20 mouse cellular contexts compared by ENCODE assay signal in genomic region chr3:91263540-91263939, GRCm38 (mm10).
DNase-seq lines count a peak whose midpoint lies in the region; ATAC-seq lines count a peak whose summit lies in the region.
"Had no signal": no experiment of that assay in that cellular context is flagged by ENCODE, and none has a peak within 500 bp of the region (broad histone marks: within the 10 kb centered on the region; RNA-seq: fewer than 3 reads in every experiment).

No protein-coding gene starts in this region.

- peak; percentile 73 for ATAC-seq in forebrain, embryonic 11.5 days (replicated peaks; ENCODE audit: low FRiP score)
- peak; percentile 92 for ATAC-seq in forebrain, embryonic 14.5 days
- peak; percentile 92 for ATAC-seq in hindbrain, embryonic 15.5 days (ENCODE audit: low FRiP score, low read depth)
- ATAC-seq in midbrain, embryonic 16.5 days = peak; percentile 87
- ATAC-seq in activated CD4-positive, CD25-positive, alpha-beta regulatory T cell, adult 4 months = no peak
- no peak for ATAC-seq in cerebellum, adult (ENCODE audit: insufficient number of reproducible peaks, low FRiP score, low TSS enrichment)
- ATAC-seq: intestine, embryonic 15.5 days; Patski had no signal

- no peaks in the 10 kb centered on the region for H3K9me3 ChIP-seq in forebrain, embryonic 11.5 days (ENCODE audit: control insufficient read depth, low read length)
- H3K9me3 ChIP-seq in forebrain, embryonic 10.5 days = 0 out of 2 replicates have a peak, but pooled peaks cover 2% of the 10 kb centered on the region
- H3K9me3 ChIP-seq in forebrain, embryonic 14.5 days (replicated peaks; ENCODE audit: control insufficient read depth, low read length) = no peaks in the 10 kb centered on the region
- no peaks in the 10 kb centered on the region for H3K9me3 ChIP-seq in hindbrain, embryonic 15.5 days
- H3K9me3 ChIP-seq in midbrain, embryonic 16.5 days (replicated peaks; ENCODE audit: control insufficient read depth, low read length, poor library complexity, severe bottlenecking) = no peaks in the 10 kb centered on the region
- H3K9me3 ChIP-seq: intestine, embryonic 15.5 days; limb, embryonic 15.5 days; liver, embryonic 15.5 days; stomach, embryonic 15.5 days had no signal

- no peak overlapping the region for H3K4me3 ChIP-seq in forebrain, embryonic 11.5 days (ENCODE audit: low read depth, low read length)
- H3K4me3 ChIP-seq in forebrain, embryonic 10.5 days = no peak overlapping the region
- H3K4me3 ChIP-seq in forebrain, embryonic 14.5 days (ENCODE audit: low read depth, low read length) = no peak overlapping the region
- H3K4me3 ChIP-seq in hindbrain, embryonic 15.5 days = no peak overlapping the region
- no peak overlapping the region for H3K4me3 ChIP-seq in midbrain, embryonic 16.5 days (ENCODE audit: low read depth, low read length)
- H3K4me3 ChIP-seq: heart, embryonic 12.5 days; intestine, embryonic 15.5 days; limb, embryonic 15.5 days; liver, embryonic 15.5 days; stomach, embryonic 15.5 days had no signal

- no peaks in the 10 kb centered on the region for H3K4me1 ChIP-seq in forebrain, embryonic 11.5 days (replicated peaks; ENCODE audit: control insufficient read depth, insufficient read depth, low read length)
- H3K4me1 ChIP-seq in forebrain, embryonic 10.5 days = no peaks in the 10 kb centered on the region
- H3K4me1 ChIP-seq in forebrain, embryonic 14.5 days (ENCODE audit: control insufficient read depth, insufficient read depth, low read length) = no peaks in the 10 kb centered on the region
- no peaks in the 10 kb centered on the region for H3K4me1 ChIP-seq in hindbrain, embryonic 15.5 days (replicated peaks)
- H3K4me1 ChIP-seq in midbrain, embryonic 16.5 days (ENCODE audit: control insufficient read depth, insufficient read depth, low read length) = no peaks in the 10 kb centered on the region
- H3K4me1 ChIP-seq: heart, embryonic 12.5 days; intestine, embryonic 15.5 days; limb, embryonic 15.5 days; liver, embryonic 15.5 days; stomach, embryonic 15.5 days had no signal

- H3K9ac ChIP-seq in forebrain, embryonic 11.5 days (ENCODE audit: low read length) = no peak overlapping the region
- no peak overlapping the region for H3K9ac ChIP-seq in forebrain, embryonic 14.5 days (ENCODE audit: low read length)
- H3K9ac ChIP-seq in hindbrain, embryonic 15.5 days = no peak overlapping the region
- H3K9ac ChIP-seq in midbrain, embryonic 16.5 days (ENCODE audit: low read depth, low read length) = no peak overlapping the region
- H3K9ac ChIP-seq: heart, embryonic 12.5 days; intestine, embryonic 15.5 days; limb, embryonic 15.5 days; liver, embryonic 15.5 days; stomach, embryonic 15.5 days had no signal

- DNase-seq in forebrain, embryonic 11.5 days (ENCODE audit: low spot score) = peak; percentile 48
- no peak for DNase-seq in forebrain, embryonic 10.5 days (ENCODE audit: extremely low spot score, low spot score)
- peak; percentile 44 for DNase-seq in forebrain, embryonic 14.5 days (ENCODE audit: low spot score)
- DNase-seq in thymus, postnatal 4 days = no peak
- DNase-seq: adrenal gland, postnatal 14 days; cerebellum, adult 11-12 months; heart, postnatal 36 days; kidney, postnatal 10 days; right cerebral cortex, postnatal 25 days; thymus, adult 2 months had no signal

- no peak overlapping the region for H3K4me2 ChIP-seq in forebrain, embryonic 11.5 days (ENCODE audit: low read depth, low read length, severe bottlenecking)
- H3K4me2 ChIP-seq in forebrain, embryonic 14.5 days (ENCODE audit: low read length) = no peak overlapping the region
- H3K4me2 ChIP-seq in hindbrain, embryonic 15.5 days = no peak overlapping the region
- H3K4me2 ChIP-seq in midbrain, embryonic 16.5 days (ENCODE audit: low read length) = no peak overlapping the region
- H3K4me2 ChIP-seq: heart, embryonic 12.5 days; intestine, embryonic 15.5 days; limb, embryonic 15.5 days; liver, embryonic 15.5 days; stomach, embryonic 15.5 days had no signal

- no peak overlapping the region for H3K27ac ChIP-seq in forebrain, embryonic 11.5 days (ENCODE audit: low read depth, low read length)
- no peak overlapping the region for H3K27ac ChIP-seq in forebrain, embryonic 10.5 days
- no peak overlapping the region for H3K27ac ChIP-seq in forebrain, embryonic 14.5 days (ENCODE audit: low read depth, low read length)
- H3K27ac ChIP-seq in hindbrain, embryonic 15.5 days (replicated peaks) = no peak overlapping the region
- no peak overlapping the region for H3K27ac ChIP-seq in midbrain, embryonic 16.5 days (ENCODE audit: low read length)
- H3K27ac ChIP-seq: intestine, embryonic 15.5 days; limb, embryonic 15.5 days; liver, embryonic 15.5 days; stomach, embryonic 15.5 days had no signal

- no peaks in the 10 kb centered on the region for H3K36me3 ChIP-seq in forebrain, embryonic 11.5 days (ENCODE audit: control insufficient read depth, insufficient read depth, low read length)
- H3K36me3 ChIP-seq in forebrain, embryonic 10.5 days (replicated peaks) = no peaks in the 10 kb centered on the region
- H3K36me3 ChIP-seq in forebrain, embryonic 14.5 days (ENCODE audit: control insufficient read depth, insufficient read depth, low read length) = no peaks in the 10 kb centered on the region
- no peaks in the 10 kb centered on the region for H3K36me3 ChIP-seq in hindbrain, embryonic 15.5 days
- H3K36me3 ChIP-seq in midbrain, embryonic 16.5 days (ENCODE audit: control insufficient read depth, insufficient read depth, low read length) = no peaks in the 10 kb centered on the region
- H3K36me3 ChIP-seq: heart, embryonic 12.5 days; intestine, embryonic 15.5 days; limb, embryonic 15.5 days; liver, embryonic 15.5 days; stomach, embryonic 15.5 days had no signal

- H3K27me3 ChIP-seq in forebrain, embryonic 11.5 days (ENCODE audit: control insufficient read depth, insufficient read depth, low read length) = no peaks in the 10 kb centered on the region
- H3K27me3 ChIP-seq in forebrain, embryonic 10.5 days (ENCODE audit: poor library complexity, severe bottlenecking) = no peaks in the 10 kb centered on the region
- no peaks in the 10 kb centered on the region for H3K27me3 ChIP-seq in forebrain, embryonic 14.5 days (replicated peaks; ENCODE audit: control insufficient read depth, insufficient read depth, low read length)
- H3K27me3 ChIP-seq in hindbrain, embryonic 15.5 days = no peaks in the 10 kb centered on the region
- no peaks in the 10 kb centered on the region for H3K27me3 ChIP-seq in midbrain, embryonic 16.5 days (ENCODE audit: control insufficient read depth, insufficient read depth, low read depth, low read length)
- H3K27me3 ChIP-seq: heart, embryonic 12.5 days; intestine, embryonic 15.5 days; limb, embryonic 15.5 days; liver, embryonic 15.5 days; Patski; stomach, embryonic 15.5 days had no signal

- WGBS in forebrain, embryonic 11.5 days = 0% methylated on average over 1 of the region's 1 CpGs
- WGBS in forebrain, embryonic 10.5 days = 9% methylated on average over 1 of the region's 1 CpGs
- 0% methylated on average over 1 of the region's 1 CpGs for WGBS in forebrain, embryonic 14.5 days
- WGBS in hindbrain, embryonic 15.5 days = 0% methylated on average over 1 of the region's 1 CpGs
- 0% methylated on average over 1 of the region's 1 CpGs for WGBS in midbrain, embryonic 16.5 days

Comparison
In these comparisons a context has a peak if more than half of its experiments do, and no peak if none do; other contexts are left out.
1. DNase-seq: peak in forebrain, embryonic 11.5 days (single experiment) and forebrain, embryonic 14.5 days (single experiment); none in forebrain, embryonic 10.5 days (single experiment) and thymus, postnatal 4 days (single experiment).
2. ATAC-seq: peak in forebrain, embryonic 11.5 days (single experiment), forebrain, embryonic 14.5 days (single experiment), hindbrain, embryonic 15.5 days (single experiment) and midbrain, embryonic 16.5 days (single experiment); none in activated CD4-positive, CD25-positive, alpha-beta regulatory T cell, adult 4 months (single experiment) and cerebellum, adult (single experiment).